Mouse (Mus musculus) ovary, postnatal 36 days (tissue): ENCODE measurements at regions not wholly inside any gene's neighbourhood (a gene's known extent, or its start where the extent isn't known, plus 50 kb on each side); places are given as distances from the start of the nearest gene placed in this dataset.
A peak's percentile ranks its signal among the peaks of the same experiment; 100 is the strongest.

Source experiments
- DNase-seq: peaks from one replicate; pipeline ENCODE4 v3.0.0; 2022; ENCODE audit warnings: low spot score, mixed read lengths

GRCm38 (mm10) chr3:104343096-104343495 is 122.9 kb upstream of the Magi3 start:
- no peak for DNase-seq

DNA sequence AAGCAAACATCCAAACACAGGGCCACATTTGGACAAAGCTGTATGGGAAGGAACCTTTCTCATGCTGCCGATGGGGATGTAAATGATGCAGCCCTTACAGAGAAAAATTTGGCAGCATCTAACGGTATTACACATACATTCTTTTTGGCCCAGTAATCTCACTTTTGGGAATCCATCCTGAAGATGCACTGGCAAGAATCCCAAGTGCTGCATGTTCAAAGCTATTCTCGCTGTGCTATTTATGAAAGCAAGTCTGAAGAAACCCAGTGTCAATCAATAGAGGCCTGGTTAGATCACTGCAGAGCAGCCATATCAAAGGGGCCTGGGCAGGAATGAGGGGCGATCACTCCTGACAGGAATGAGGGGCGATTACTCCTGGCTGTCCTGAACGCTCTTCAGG is 122.0 kb upstream of the Magi3 start:
- DNase-seq = no peak

DNA sequence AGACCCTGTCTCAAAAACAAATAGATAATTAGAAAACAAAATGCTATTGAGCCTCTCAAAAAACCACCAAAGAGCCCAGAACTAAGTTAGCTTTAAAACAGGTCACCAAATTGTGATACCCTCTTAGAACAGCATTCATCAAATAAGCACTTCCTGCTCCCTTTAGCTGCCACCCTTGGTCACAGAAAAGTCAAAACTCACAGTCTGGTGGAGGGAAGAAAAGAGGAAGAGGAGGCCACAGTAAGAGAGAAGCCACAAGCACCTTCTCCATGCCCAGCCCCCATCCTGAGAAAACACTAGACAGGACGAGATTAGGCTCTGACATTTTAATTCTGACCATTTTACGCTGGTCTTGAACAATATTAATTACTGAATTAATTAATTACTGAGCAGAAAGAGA is 120.2 kb upstream of the Magi3 start:
- DNase-seq = no peak

GRCm38 (mm10) chr3:104336867-104337266 is 116.7 kb upstream of the Magi3 start:
- DNase-seq = no peak

- no peak for DNase-seq
These were observed 116.1 kb upstream of the Magi3 start for GRCm38 (mm10) chr3:104336308-104336707.

- no peak for DNase-seq
These were observed 114.6 kb upstream of the Magi3 start for GRCm38 (mm10) chr3:104334760-104335159.

DNA sequence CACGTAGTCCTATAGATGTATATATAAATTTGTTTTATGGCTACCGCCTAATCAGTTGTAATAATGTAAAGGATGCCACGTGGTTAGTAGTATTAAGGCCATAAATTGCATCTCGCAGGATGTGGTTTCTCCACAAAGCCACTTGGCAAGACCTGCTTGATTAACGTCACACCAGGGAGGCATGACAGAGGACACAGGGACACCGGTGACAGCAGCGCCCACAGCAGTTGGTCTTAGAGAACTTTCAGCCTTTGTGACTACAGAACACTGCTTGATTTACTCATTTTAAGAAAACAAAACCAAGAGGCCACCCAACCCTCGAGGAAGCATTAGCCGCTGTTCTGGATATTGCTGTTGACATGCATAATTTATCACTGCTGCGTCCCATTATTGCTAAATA is 113.2 kb upstream of the Magi3 start:
- no peak for DNase-seq

GRCm38 (mm10) chr3:104330646-104331045 is 110.5 kb upstream of the Magi3 start:
- no peak for DNase-seq

- DNase-seq = no peak
These were observed 107.7 kb upstream of the Magi3 start for GRCm38 (mm10) chr3:104327829-104328228.

- DNase-seq = no peak
These were observed 107.0 kb upstream of the Magi3 start for GRCm38 (mm10) chr3:104327034-104327729.

GRCm38 (mm10) chr3:104322591-104322990 is 102.4 kb upstream of the Magi3 start:
- no peak for DNase-seq

DNA sequence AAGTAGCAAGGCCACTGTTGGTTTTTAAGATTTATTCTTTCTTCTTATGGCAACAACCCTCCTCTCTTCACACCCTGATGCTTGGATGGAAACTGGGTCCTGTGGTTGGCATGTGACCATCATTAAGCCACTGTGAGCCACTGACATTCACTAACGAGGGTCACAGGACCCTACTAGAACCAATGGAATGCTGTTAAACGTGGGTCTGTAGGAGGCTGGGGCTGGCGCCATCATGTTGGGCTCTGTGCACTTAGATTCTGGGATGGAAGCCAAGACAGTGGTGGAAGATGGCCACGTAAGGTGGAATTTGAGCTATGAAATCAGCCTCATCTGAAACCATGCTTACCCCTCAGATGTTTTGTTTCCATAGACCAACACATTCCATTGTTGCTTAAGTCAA is 100.2 kb upstream of the Magi3 start:
- no peak for DNase-seq

- no peak for DNase-seq
These were observed 99.2 kb upstream of the Magi3 start for GRCm38 (mm10) chr3:104319377-104319776.

DNA sequence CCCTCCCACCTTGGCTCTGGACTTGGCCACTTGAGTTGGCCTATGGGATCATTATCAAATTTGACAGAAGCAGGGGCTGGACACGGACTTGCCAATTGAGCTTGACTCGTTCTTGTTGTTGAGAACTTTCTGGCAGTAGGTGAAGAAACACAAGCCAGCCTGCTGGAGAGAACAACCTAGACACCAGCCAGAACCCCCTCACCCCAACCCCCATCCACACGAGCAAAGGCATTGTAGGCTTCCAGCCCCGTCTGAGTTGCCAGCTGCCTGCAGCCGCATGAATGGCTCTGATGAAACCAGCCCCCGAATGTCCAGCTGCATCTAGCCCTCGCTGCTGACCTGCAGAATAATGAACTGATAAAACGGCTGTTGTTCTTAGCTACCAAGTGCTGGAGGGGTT is 98.7 kb upstream of the Magi3 start:
- DNase-seq = peak; percentile 27

GRCm38 (mm10) chr3:104317528-104317927 is 97.4 kb upstream of the Magi3 start:
- no peak for DNase-seq

DNA sequence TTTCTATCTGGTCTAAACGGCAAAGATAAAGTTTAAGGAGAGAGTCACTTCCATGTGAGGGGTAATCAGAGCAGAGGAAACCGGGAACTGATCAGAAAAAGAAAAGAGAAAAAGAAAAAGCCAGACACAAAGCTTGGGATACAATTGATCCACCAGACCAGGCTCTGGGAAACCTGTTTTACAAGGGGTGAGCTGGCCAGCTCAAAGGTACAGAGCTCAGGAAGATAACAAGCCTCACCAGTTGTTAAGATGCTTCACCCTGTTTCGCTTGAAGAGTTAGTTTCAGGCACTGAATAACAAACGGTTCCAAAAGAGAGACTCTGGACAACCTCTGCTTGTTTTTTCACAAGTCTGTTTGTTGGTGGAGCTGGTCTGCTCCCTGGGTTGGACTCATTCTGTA is 92.9 kb upstream of the Magi3 start:
- no peak for DNase-seq

DNA sequence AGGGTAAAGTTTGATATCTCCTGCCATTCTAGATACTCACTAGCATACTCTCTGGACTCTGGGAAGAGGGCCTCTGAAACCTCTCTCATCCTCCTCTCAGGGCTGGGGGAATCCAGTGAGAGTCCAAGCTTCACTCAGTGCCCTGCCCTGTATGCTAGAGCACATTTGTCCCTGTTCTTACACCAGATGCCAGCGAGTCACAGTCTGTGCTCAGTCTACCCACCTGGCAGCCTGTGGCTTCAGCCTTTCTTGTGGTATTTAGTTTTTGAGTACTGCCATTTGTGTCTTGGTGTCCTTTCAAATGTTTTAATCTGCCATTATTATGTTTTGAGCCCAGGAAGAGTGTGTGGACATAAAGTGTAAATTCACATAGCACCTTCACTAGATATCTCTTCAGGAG is 86.8 kb upstream of the Magi3 start:
- no peak for DNase-seq

DNA sequence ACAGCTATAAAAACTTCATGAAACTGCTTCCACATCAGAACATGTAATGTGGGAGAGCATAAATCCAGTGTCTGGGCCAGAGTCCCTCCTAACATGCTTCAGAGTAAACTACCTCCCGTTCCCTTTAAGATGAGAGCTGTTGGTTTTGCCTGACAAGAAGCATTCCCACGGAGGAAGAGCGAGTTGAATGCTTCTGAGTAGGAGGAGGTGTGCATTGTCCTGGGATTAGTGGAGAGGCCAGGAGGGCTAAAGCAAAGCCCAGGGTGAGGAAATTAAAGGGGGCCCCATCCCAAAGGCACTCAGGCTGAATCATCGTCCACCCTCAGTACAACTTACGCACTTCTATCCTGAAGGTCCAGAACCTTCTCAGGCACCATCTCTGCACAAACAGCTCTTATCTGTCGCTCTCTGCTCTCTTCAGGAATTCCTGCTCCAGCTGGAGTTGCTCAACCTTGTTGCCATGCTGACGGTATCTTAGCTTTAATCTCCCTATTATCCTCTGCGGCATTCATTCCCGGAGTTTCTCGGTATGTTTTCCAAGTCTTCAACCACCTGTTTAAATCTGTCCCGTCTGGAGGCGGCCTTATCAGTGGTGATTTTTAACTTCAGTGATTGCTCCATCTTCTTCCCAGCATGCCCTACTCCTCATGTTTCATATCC is 85.9 kb upstream of the Magi3 start:
- no peak for DNase-seq

- peak; percentile 11 for DNase-seq
These were observed 83.4 kb upstream of the Magi3 start for GRCm38 (mm10) chr3:104303577-104303976.

DNA sequence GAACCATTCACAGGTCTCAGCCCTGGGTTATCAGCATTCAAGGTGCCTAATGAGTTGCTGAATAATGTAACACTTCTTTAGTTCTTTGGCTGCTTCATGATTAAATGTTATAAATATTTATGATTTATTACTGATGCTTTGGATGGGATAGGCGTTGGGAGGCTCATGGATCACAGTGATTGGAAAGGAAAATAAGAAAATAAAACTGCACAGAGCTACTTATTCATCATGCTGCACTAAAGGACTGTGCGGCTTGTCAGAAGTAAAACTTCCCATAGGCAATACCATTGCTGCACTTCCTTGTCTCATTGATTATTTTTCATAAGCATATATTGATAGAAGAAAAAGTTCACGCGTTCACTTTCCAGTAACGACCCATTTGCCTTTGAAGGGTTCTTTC is 80.0 kb upstream of the Magi3 start:
- no peak for DNase-seq

- DNase-seq = no peak
These were observed 78.7 kb upstream of the Magi3 start for GRCm38 (mm10) chr3:104298878-104299277.

DNA sequence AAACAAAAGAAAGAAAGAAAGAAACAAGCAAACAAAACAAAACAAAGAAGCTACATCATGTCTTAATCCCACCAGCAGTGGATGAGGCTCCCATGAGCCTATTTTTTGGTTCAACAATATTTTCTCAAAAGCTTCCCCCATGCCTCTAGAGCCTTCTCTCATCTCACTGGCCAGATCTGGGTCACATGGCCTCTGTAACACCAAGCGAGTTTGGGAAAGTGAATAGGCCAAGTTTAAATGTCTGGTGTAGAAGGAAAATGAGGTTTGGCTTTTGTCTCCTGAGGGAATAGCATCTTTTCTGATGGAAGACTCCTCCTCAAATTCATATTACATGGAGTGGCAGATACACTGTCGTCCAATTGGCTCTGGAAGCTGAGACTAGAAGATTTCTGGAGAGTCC is 78.2 kb upstream of the Magi3 start:
- no peak for DNase-seq

DNA sequence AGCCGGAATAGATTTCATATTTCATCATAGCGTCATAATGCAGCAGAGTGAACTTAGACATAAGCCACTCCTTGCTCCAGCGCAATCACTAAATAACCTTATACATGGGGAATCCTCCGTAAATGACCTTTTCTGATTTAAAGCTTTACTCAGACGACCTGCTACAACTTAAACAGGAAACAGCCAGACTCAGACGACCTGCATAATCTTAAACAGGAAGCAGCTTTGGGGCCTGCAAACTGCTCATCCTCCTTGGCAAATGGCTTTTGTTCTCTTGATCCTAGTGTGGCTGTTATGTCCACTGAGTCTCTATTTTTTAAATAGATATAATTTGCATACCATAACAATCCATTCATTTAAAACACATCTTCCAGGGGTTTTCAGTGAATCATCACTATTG is 76.9 kb upstream of the Magi3 start:
- DNase-seq = no peak

DNA sequence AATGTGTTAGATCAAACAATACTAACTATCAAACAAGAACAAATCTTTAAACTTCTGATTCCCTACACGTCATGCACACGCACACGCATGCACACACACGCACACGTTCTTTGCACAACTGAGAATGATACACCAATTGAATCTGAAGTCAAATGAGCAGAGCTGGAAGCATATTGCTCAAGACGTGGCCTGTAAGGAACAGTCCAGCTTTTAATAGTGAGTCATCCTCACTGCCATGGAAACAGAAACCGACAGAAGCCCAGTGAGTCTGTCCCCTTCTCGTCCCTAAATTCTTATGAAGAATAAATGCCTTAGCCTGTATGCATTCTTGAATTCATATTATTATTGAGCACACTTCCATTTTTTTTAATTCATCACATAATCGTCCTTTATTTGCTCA is 75.7 kb upstream of the Magi3 start:
- DNase-seq = no peak
